Mouse (Mus musculus) heart, embryonic 12.5 days (tissue): Measurements from ENCODE around the gene Zfp692. TPM values are rescaled to one million over a fixed set of nuclear protein-coding genes. Genes with fewer than 3 reads are reported as not detected.
"Not testable (repeated sequence)": the region's sequence is repeated elsewhere in the genome, so short reads cannot be mapped to it uniquely, and the experiment has no call there.

Experiments
- ATAC-seq: fragments of 200-750 bp; cut with Nextera tagmentation; 2 replicates; pipeline ENCODE4 v1.8.0; 2017; ENCODE audit warnings: moderate TSS enrichment, moderate library complexity; ENCODE audit not compliant: insufficient number of reproducible peaks, low FRiP score
- H3K27ac ChIP-seq: fragments of 300-500 bp; sonication (generic); 2 replicates; pipeline ENCODE4 v1.5.1; 2016; ENCODE audit warnings: mild to moderate bottlenecking, moderate library complexity; ENCODE audit not compliant: poor library complexity, severe bottlenecking
- H3K27me3 ChIP-seq: fragments of 300-500 bp; sonication (generic); replicated peaks from 2 replicates; pipeline ENCODE4 v1.6.1; 2016; ENCODE audit warnings: mild to moderate bottlenecking, moderate library complexity
- H3K36me3 ChIP-seq: fragments of 300-500 bp; sonication (generic); 2 replicates; pipeline ENCODE4 v1.6.1; 2016; ENCODE audit warnings: mild to moderate bottlenecking, moderate library complexity
- H3K4me1 ChIP-seq: fragments of 300-500 bp; sonication (generic); replicated peaks from 2 replicates; pipeline ENCODE4 v1.6.1; 2016; ENCODE audit warnings: mild to moderate bottlenecking
- H3K4me2 ChIP-seq: fragments of 300-500 bp; sonication (generic); 2 replicates; pipeline ENCODE4 v1.6.1; 2016; ENCODE audit warnings: mild to moderate bottlenecking, moderate library complexity
- H3K4me3 ChIP-seq: fragments of 300-500 bp; sonication (generic); 2 replicates; pipeline ENCODE4 v1.5.1; 2016; ENCODE audit warnings: mild to moderate bottlenecking
- H3K9ac ChIP-seq: fragments of 300-500 bp; sonication (generic); 2 replicates; pipeline ENCODE4 v1.6.1; 2016; ENCODE audit warnings: mild to moderate bottlenecking, moderate library complexity
- H3K9me3 ChIP-seq: fragments of 300-500 bp; sonication (generic); replicated peaks from 2 replicates; pipeline ENCODE4 v1.6.1; 2016; ENCODE audit warnings: mild to moderate bottlenecking, moderate library complexity
- WGBS: fragments of 180-500 bp; shearing (Covaris S2); methylation state at CpG from one replicate; pipeline ENCODE4 v1.1.7; 2016; 5-methylcytosine and 5-hydroxymethylcytosine counted together
- polyA plus RNA-seq: library from polyadenylated mRNA; unstranded; fragments of >200 nt; fragmentation: Nextera tagmentation; extraction: Ambion mirVana; gene quantifications from 2 replicates; pipeline ENCODE4 v1.2.1, GENCODE M21; 2016

The Zfp692 gene
- polyA plus RNA-seq, 1 experiment from 2014 or later: 15.5 TPM

- Histone ChIP-seq H3K9ac (no peak overlapping the region), H3K27me3 (no peaks in the 10 kb centered on the region), H3K27ac (no peak overlapping the region), H3K4me1 (no peaks in the 10 kb centered on the region), H3K9me3 (no peaks in the 10 kb centered on the region), H3K4me3 (no peak overlapping the region), H3K36me3 (no peaks in the 10 kb centered on the region), H3K4me2 (no peak overlapping the region)
- 65% methylated on average over 9 of the region's 9 CpGs for WGBS
- no peak for ATAC-seq
Measured at GRCm38 (mm10) chr11:58289992-58290682, 16.7 kb upstream of the Zfp692 start.

- Histone ChIP-seq H3K27ac (no peak overlapping the region), H3K36me3 (no peaks in the 10 kb centered on the region), H3K27me3 (no peaks in the 10 kb centered on the region), H3K9me3 (no peaks in the 10 kb centered on the region), H3K4me1 (no peaks in the 10 kb centered on the region), H3K4me3 (no peak overlapping the region), H3K9ac (no peak overlapping the region), H3K4me2 (no peak overlapping the region)
- ATAC-seq: no peak
- WGBS: 78% methylated on average over 4 of the region's 4 CpGs
Measured at GRCm38 (mm10) chr11:58290812-58291211, 16.1 kb upstream of the Zfp692 start.

GRCm38 (mm10) chr11:58292791-58293190 is 14.1 kb upstream of the Zfp692 start:
- no peaks in the 10 kb centered on the region for H3K4me1 ChIP-seq
- H3K9me3 ChIP-seq: no peaks in the 10 kb centered on the region
- H3K27me3 ChIP-seq: no peaks in the 10 kb centered on the region
- H3K27ac ChIP-seq: no peak overlapping the region
- no peak overlapping the region for H3K4me3 ChIP-seq
- no peak overlapping the region for H3K4me2 ChIP-seq
- 38% methylated on average over 4 of the region's 4 CpGs for WGBS
- ATAC-seq: no peak
- no peaks in the 10 kb centered on the region for H3K36me3 ChIP-seq
- no peak overlapping the region for H3K9ac ChIP-seq

- peaks cover 5% of the 10 kb centered on the region; the same call in 1 of the 2 replicates for H3K4me1 ChIP-seq
- no peak overlapping the region for H3K9ac ChIP-seq
- no peak overlapping the region for H3K4me3 ChIP-seq
- no peak overlapping the region for H3K4me2 ChIP-seq
- no peaks in the 10 kb centered on the region for H3K36me3 ChIP-seq
- H3K27ac ChIP-seq: no peak overlapping the region
- WGBS: 79% methylated on average over 6 of the region's 6 CpGs
- H3K27me3 ChIP-seq: no peaks in the 10 kb centered on the region
- ATAC-seq: no peak
- no peaks in the 10 kb centered on the region for H3K9me3 ChIP-seq
Measured at GRCm38 (mm10) chr11:58297396-58297795, 9.5 kb upstream of the Zfp692 start.

GRCm38 (mm10) chr11:58301057-58301456 is 5.8 kb upstream of the Zfp692 start:
- 16% methylated on average over 13 of the region's 13 CpGs for WGBS
- H3K4me3 ChIP-seq: peak overlapping the region; percentile 35
- no peaks in the 10 kb centered on the region for H3K9me3 ChIP-seq
- no peak overlapping the region for H3K27ac ChIP-seq
- H3K36me3 ChIP-seq: no peaks in the 10 kb centered on the region
- H3K4me1 ChIP-seq: peaks cover 10% of the 10 kb centered on the region
- H3K27me3 ChIP-seq: no peaks in the 10 kb centered on the region
- no peak; the same call in 1 of the 2 replicates for ATAC-seq
- peak overlapping the region; percentile 48; the same call in 1 of the 2 replicates for H3K9ac ChIP-seq
- peak overlapping the region; percentile 61 for H3K4me2 ChIP-seq

GRCm38 (mm10) chr11:58301837-58302754 is 4.8 kb upstream of the Zfp692 start:
- H3K27me3 ChIP-seq: no peaks in the 10 kb centered on the region
- no peaks in the 10 kb centered on the region for H3K9me3 ChIP-seq
- peak overlapping the region; percentile 61 for H3K4me2 ChIP-seq
- H3K4me1 ChIP-seq: peaks cover 10% of the 10 kb centered on the region
- H3K36me3 ChIP-seq: no peaks in the 10 kb centered on the region
- H3K27ac ChIP-seq: peak overlapping the region; percentile 80
- peak; percentile 91 for ATAC-seq
- WGBS: under 1% methylated on average over 36 of the region's 36 CpGs
- H3K4me3 ChIP-seq: peak overlapping the region; percentile 66
- H3K9ac ChIP-seq: peak overlapping the region; percentile 72

GRCm38 (mm10) chr11:58302774-58303445 is 4.0 kb upstream of the Zfp692 start:
- Histone ChIP-seq H3K9me3 (no peaks in the 10 kb centered on the region), H3K9ac (peak overlapping the region; percentile 72), H3K4me2 (peak overlapping the region; percentile 61), H3K27me3 (no peaks in the 10 kb centered on the region), H3K36me3 (no peaks in the 10 kb centered on the region), H3K4me1 (peaks cover 18% of the 10 kb centered on the region), H3K4me3 (peak overlapping the region; percentile 66), H3K27ac (peak overlapping the region; percentile 80)
- ATAC-seq: peak; percentile 64
- 2% methylated on average over 26 of the region's 26 CpGs for WGBS

- H3K9ac ChIP-seq: no peak overlapping the region
- H3K4me1 ChIP-seq: peaks cover 19% of the 10 kb centered on the region
- no peaks in the 10 kb centered on the region for H3K36me3 ChIP-seq
- H3K4me2 ChIP-seq: peak overlapping the region; percentile 51
- no peaks in the 10 kb centered on the region for H3K9me3 ChIP-seq
- 42% methylated on average over 7 of the region's 7 CpGs for WGBS
- ATAC-seq: no peak
- H3K4me3 ChIP-seq: no peak overlapping the region
- no peaks in the 10 kb centered on the region; the same call in 1 of the 2 replicates for H3K27me3 ChIP-seq
- no peak overlapping the region for H3K27ac ChIP-seq
Measured at GRCm38 (mm10) chr11:58303594-58303993, 3.3 kb upstream of the Zfp692 start.

GRCm38 (mm10) chr11:58305299-58305698 is 1.6 kb upstream of the Zfp692 start:
- not testable (repeated sequence) for H3K27ac ChIP-seq, H3K4me2 ChIP-seq, H3K9me3 ChIP-seq, H3K27me3 ChIP-seq, ATAC-seq, H3K4me3 ChIP-seq, H3K36me3 ChIP-seq, H3K9ac ChIP-seq
- peaks cover 19% of the 10 kb centered on the region for H3K4me1 ChIP-seq
- WGBS: 85% methylated on average over 8 of the region's 8 CpGs

GRCm38 (mm10) chr11:58307411-58308080 is 677 bp downstream of the Zfp692 start:
- H3K36me3 ChIP-seq: peaks cover 5% of the 10 kb centered on the region; the same call in 1 of the 2 replicates
- H3K4me2 ChIP-seq: peak overlapping the region; percentile 99
- H3K27me3 ChIP-seq: no peaks in the 10 kb centered on the region; the same call in 1 of the 2 replicates
- peak overlapping the region; percentile 56 for H3K4me3 ChIP-seq
- no peaks in the 10 kb centered on the region for H3K9me3 ChIP-seq
- H3K9ac ChIP-seq: peak overlapping the region; percentile 85
- H3K4me1 ChIP-seq: peaks cover 14% of the 10 kb centered on the region
- peak; percentile 35 for ATAC-seq
- under 1% methylated on average over 42 of the region's 42 CpGs for WGBS
- H3K27ac ChIP-seq: no peak overlapping the region
